Mouse (Mus musculus) layer of hippocampus, postnatal 10 days (tissue): ENCODE measurements around the gene Tab1. TPM values are rescaled to one million over a fixed set of nuclear protein-coding genes. Genes with fewer than 3 reads are reported as not detected.

ENCODE experiments used
- DNase-seq, 2 experiments: peaks; one replicate each; pipeline ENCODE4 v3.0.0; 2021; ENCODE audit warnings: low spot score in 2 of 2
- total RNA-seq, 2 experiments: library from RNA; stranded (reverse); gene quantifications; 2 replicates each; pipeline ENCODE4 v1.2.3; 2021

The Tab1 gene
- total RNA-seq, 2 experiments from 2014 or later = 28.2 to 35.0 TPM

- DNase-seq = peak; percentile 48 to 54
Observed at GRCm38 (mm10) chr15:80202111-80202775, 69.3 kb downstream of the Tab1 start.

GRCm38 (mm10) chr15:80203406-80203805, 70.5 kb downstream of the Tab1 start:
- no peak for DNase-seq

- DNase-seq = no peak
Observed at GRCm38 (mm10) chr15:80206057-80206565, 73.2 kb downstream of the Tab1 start.

- no peak for DNase-seq
Observed at GRCm38 (mm10) chr15:80208446-80208845, 75.5 kb downstream of the Tab1 start.

Other genes with a start within 250 kb of the Tab1 start
- 1 to 10 TPM; 6.9 to 7.0 TPM for gene Apobec3, start 241.5 kb upstream of the Tab1 start, total RNA-seq
- gene Cbx7, start 162.0 kb upstream of the Tab1 start, total RNA-seq = 1 to 10 TPM; 7.9 to 9.6 TPM
- gene Pdgfb, start 118.2 kb upstream of the Tab1 start, total RNA-seq = 10 to 100 TPM; 51.3 to 51.6 TPM
- 100 to 1,000 TPM; 362 to 374 TPM for gene Syngr1, start 41.8 kb upstream of the Tab1 start, total RNA-seq
- 100 to 1,000 TPM; 535 to 605 TPM for gene Rpl3, start 41.3 kb upstream of the Tab1 start, total RNA-seq
- gene Mgat3, start 40.6 kb downstream of the Tab1 start, total RNA-seq = 10 to 100 TPM; 85.8 to 89.8 TPM
- gene Mief1, start 100.9 kb downstream of the Tab1 start, total RNA-seq = 10 to 100 TPM; 32.3 to 34.3 TPM
- 10 to 100 TPM; 21.1 to 23.0 TPM for gene AC140267.1, start 102.7 kb downstream of the Tab1 start, total RNA-seq
- 100 to 1,000 TPM; 102 to 108 TPM for gene Atf4, start 122.1 kb downstream of the Tab1 start, total RNA-seq
- gene Rps19bp1, start 131.2 kb downstream of the Tab1 start, total RNA-seq = 10 to 100 TPM; 39.9 to 42.2 TPM
- gene Cacna1i, start 154.1 kb downstream of the Tab1 start, total RNA-seq = 10 to 100 TPM; 36.0 to 38.0 TPM